Mouse (Mus musculus) heart, adult 11 months (tissue): ENCODE measurements around the gene 2010005H15Rik.
"Not testable (repeated sequence)": the region's sequence is repeated elsewhere in the genome, so short reads cannot be mapped to it uniquely, and the experiment has no call there.

Source experiments
- DNase-seq: peaks from one replicate; pipeline ENCODE4 v3.0.0; 2022

2010005H15Rik gene

DNA sequence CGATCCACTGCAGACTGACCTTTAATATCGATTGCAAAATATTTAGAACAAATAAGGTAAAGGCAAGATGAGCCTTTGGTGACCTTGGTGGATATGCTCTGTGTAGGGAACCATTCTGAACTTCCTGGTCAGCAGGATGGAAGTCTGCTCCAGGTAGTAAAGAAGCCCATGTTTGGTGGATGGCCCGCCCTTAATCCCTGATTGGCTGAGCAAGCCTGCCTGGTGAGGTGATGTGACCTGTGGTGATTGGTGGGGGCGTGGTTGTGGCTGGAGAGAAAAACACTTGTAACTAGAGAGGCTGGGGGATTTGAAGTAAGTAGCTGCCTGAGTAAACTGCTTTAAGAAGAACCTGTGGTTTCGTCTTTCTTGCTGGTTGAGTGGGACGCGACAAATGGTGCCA is at the start of gene 2010005H15Rik:
Gene 2010005H15Rik, plus strand, starts transcription at position 301 of the 400 bp plus-strand sequence.
- DNase-seq, result not testable (repeated sequence)

- DNase-seq, result no peak
Measured at GRCm38 (mm10) chr16:36176108-36176507, 45.2 kb upstream of the 2010005H15Rik start.

DNA sequence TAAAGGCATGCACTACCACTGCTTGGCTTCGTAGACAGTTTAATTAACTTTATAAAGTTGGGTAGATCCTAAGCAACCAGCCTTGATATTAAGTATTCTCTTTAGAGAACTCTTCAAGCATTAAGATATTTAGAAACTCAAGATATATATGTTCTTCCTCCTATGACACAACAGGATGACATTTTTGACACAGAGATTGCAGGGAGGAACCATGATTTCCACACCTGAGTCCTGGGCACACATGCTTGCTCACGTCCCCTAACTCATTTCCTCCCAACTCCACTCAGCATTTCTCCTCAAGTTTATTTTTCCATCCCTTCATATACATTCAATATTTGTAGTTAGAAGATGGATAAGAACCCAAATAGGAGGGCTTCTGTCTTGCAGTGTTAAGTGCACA is 41.4 kb upstream of the 2010005H15Rik start:
- DNase-seq, result no peak

DNA sequence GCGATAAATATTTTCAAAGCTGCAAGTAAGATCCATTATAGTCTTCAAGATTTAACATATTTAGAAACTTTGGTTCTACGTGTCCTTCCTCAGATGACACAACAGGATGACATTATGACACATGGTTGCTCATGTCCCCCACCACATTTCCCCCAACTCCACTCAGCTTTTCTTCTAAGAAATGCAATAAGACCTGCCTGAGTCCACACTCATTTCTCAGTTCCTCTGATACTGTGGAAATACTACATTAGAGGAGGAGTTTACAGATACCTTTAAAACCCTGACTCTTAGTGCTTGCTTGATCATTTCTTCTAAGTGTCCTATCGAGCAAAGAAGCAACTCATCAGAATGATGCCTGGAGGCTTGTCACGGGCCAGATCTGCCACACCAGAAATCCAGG is 37.4 kb upstream of the 2010005H15Rik start, which contains the start of gene Gm5483:
Gene Gm5483, plus strand, starts transcription at position 301 of the 400 bp plus-strand sequence.
- DNase-seq, result not testable (repeated sequence)

GRCm38 (mm10) chr16:36199226-36199625 is 22.0 kb upstream of the 2010005H15Rik start:
- no peak for DNase-seq

DNA sequence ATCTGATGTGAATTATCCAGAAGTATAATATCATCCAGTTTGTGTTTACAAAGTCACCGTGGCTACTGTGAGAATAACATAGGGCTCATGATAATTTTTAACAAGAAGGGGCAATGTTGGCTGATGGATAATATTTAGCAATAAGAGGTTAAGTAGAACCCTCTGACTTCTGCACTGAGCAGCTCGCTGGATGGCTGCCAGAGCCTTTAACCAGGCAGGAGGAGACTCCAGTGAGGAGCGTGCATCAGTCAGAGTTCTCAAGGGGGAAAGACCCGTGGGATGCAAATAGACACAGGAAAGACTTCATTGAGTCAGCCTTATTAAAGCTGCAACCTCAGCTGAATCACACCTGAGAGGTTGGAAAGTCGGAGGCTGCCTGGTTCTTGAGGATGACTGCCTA is 17.4 kb upstream of the 2010005H15Rik start:
- no peak for DNase-seq

GRCm38 (mm10) chr16:36205684-36206083 is 15.6 kb upstream of the 2010005H15Rik start:
- not testable (repeated sequence) for DNase-seq

GRCm38 (mm10) chr16:36209967-36210453 is 11.3 kb upstream of the 2010005H15Rik start, which contains the start of gene Gm5416:
Gene Gm5416 (plus strand): TSS chr16:36210403.
- DNase-seq, result peak; percentile 19

DNA sequence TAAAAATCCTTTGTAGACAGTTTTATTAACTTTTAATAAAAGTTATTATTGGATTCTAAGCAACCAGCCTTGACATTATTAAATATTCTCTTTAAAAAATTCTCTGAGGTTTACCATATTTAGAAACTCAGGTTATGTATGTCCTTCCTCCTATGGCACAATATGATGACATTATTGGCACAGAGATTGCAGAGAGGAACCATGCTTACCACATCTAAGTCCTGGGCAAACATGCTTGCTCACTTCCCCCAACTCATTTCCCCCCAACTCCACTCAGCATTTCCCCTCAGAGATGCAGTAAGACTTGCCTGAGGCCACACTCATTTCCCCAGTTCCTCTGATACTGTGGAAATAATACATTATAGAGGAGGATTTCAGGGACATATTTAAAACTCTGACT is 39.3 kb downstream of the 2010005H15Rik start:
- not testable (repeated sequence) for DNase-seq

DNA sequence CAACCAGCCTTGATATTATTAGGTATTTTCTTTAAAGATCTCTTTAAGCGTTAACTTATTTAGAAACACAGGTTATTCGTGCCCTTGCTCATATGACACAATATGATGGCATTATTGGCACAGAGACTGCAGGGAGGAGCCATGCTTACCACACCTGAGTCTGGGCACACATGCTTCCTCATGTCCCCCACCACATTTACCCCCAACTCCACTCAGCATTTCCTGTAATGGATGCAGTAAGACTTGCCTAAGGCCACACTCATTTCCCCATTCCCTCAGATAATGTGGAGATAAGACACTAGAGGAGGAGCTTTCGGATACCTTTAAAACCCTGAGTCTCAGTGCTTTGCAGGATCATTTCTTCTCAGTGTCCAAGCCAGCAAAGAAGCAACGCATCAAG is 55.5 kb downstream of the 2010005H15Rik start, which contains the start of gene Stfa1:
Gene Stfa1, plus strand, starts transcription at position 156 of the 400 bp plus-strand sequence.
- DNase-seq, result not testable (repeated sequence)

DNA sequence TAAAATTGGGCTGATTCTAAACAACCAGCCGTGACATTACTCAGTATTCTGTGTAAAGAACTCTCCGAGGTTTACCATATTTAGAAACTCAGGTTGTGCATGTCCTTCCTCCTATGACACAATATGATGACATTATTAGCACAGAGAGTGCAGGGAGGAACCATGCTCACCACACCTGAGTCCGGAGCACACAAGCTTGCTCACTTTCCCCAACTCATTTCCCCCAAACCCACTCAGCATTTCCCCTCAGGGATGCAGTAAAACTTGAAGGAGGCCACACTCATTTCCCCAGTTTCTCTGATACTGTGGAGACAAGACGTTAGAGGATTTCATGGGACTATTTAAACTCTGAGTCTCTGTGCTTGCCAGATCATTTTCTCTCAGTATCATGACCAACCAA is 67.9 kb downstream of the 2010005H15Rik start:
- DNase-seq, result peak; percentile 53
